Mouse (Mus musculus) brain, adult 2 months (tissue): Measurements from ENCODE around the gene Ankrd36.
A peak's percentile ranks its signal among the peaks of the same experiment; 100 is the strongest.
"Not testable (repeated sequence)": the region's sequence is repeated elsewhere in the genome, so short reads cannot be mapped to it uniquely, and the experiment has no call there.

ENCODE experiments used
- DNase-seq: peaks from one replicate; pipeline ENCODE4 v3.0.0; 2011; ENCODE audit warnings: low read depth, low spot score

Gene Ankrd36

DNA sequence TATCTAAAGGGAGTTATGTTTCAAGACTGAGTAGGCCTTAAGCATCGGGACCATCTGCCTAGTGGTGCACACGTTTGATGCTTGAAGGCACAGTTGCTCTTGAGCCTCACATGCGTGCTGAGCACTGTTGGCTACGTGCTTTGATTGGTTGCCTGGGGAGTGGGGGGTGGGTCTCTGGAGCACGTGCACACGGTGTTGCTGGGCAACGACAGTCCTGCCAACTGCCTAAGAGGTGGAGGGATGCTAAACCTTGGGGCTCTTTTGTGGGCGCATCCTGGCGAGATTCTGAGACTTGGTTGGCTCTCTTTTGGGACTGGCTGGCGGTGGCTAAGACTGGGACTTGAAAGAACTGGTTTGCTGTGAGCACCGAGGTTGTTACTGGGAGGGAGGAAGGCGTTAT, at the start of gene Ankrd36:
Gene Ankrd36 (plus strand): TSS at position 211 of the 400 bp plus-strand sequence.
- no peak for DNase-seq

DNA sequence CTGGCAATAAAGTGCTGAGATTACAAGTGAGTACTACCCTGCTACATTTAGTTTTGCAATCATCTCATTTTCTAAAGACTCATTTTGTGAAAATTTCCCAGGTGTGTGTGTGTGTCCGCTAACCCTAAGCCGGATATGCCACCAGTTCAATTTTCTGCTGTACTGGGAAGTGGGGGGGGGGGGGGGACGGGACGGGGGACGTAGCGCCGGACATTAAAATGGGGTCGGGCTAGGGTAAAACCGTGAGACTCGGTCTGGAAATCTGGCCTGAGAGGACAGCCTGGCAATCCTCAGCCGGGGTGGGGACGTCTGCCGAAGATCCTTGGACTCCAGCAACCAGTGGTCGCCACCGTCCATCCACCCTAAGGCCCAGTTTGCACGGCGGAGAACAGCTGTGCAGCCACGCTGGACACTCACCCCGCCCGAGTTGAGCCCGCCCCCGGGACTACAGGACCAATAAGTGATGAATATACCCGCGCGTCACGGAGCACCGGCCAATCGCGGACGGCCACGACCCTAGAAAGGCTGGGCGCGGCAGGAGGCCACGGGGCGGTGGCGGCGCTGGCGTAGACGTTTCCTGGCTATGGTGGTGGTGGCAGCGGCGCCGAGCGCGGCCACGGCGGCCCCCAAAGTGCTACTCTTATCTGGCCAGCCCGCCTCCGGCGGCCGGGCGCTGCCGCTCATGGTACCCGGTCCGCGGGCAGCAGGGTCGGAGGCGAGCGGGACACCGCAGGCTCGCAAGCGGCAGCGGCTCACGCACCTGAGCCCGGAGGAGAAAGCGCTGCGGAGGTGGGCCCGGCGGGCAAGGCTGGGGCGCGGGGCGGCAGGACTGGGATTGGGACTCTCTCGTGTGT, 48.8 kb upstream of the Ankrd36 start, which contains the start of gene Xbp1:
Gene Xbp1 (plus strand): TSS at position 248 of the 854 bp plus-strand sequence.
- DNase-seq = peak; percentile 98

DNA sequence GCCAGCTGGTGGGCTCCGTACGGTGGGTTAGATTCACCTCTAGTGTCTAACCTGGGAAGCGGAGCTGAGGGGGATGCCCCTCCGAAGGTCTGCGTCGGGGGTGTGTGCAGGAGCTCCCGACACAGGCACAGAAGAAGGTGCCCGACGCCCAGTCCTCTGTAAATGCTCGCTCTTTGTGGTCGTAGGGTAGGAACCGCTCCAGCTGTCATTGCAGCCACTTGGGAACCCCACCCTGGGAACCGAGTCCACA, 48.3 kb upstream of the Ankrd36 start:
- no peak for DNase-seq

DNA sequence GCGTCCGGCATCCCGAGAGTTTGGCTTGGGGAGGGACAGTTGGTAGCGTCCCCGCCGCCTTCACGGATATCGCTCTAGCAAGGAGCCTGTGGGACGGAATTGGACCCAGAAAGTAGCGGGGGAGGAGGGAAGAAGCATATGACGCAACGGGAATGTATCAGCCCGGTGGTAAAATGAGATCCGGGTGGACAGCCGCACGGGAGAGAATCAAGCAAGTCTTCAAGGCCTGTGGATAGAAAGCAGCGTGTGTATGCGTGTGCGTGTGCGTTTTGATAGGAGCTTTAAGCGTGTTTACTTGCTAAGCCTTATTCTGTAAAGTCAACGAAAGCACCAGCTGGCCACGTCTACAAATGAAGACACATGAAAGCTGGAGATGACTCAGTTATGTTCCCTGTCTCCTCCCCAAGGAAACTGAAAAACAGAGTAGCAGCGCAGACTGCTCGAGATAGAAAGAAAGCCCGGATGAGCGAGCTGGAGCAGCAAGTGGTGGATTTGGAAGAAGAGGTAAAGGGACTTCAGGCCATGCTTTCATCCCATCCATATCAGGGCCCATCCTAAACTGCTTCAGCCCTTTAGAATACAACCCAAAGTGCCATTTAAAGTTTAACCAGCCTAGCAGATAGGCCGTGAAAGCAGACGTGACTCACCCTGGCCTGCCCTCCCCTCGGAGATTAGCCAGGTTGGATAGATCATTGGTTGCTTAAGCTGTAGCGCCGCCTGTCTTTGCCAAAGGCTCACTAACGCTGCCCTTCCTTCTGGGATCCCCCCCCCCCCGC, 47.8 kb upstream of the Ankrd36 start:
- DNase-seq = peak; percentile 90

DNA sequence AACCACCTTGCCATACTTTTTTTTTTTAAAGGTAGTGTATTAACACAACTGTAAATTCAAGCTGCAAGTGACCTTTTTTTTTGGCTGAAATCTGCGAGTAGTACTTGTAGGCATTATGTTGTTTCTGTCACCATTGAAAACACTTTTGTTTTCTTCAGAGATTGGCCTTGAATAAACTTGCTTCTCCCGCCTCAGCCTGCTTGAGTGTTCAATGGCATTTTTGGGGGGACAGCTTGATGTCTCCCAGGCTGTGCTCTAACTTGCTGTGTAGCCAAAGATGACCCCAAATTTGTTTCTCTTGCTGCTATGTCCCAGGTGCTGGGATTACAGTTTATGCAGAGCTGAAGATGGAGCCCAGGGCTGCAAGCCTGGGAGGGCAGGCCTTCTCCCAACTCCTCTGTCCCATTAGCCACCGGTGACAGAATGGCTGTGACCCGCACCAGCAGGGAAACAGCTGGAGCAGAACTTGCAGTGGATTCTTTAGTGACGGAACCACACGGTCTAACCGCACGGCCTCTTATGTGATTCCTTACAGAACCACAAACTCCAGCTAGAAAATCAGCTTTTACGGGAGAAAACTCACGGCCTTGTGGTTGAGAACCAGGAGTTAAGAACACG, 46.6 kb upstream of the Ankrd36 start:
- no peak for DNase-seq

DNA sequence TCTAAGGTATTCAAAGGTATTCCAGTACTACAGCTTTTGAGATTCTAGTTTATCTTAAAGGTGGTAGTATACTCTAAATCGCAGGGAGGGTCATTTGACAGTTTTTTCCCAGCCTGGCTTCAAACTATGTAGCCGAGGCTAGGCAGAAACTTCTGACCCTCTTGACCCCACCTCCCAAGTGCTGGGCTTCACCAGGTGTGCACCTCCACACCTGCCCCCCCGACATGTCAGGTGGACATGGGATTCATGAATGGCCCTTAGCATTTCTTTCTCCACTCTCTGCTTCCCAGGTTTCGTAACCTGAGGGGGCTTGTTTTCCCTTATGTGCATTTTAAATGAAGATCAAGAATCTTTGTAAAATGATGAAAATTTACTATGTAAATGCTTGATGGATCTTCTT, 44.1 kb upstream of the Ankrd36 start:
- no peak for DNase-seq

DNA sequence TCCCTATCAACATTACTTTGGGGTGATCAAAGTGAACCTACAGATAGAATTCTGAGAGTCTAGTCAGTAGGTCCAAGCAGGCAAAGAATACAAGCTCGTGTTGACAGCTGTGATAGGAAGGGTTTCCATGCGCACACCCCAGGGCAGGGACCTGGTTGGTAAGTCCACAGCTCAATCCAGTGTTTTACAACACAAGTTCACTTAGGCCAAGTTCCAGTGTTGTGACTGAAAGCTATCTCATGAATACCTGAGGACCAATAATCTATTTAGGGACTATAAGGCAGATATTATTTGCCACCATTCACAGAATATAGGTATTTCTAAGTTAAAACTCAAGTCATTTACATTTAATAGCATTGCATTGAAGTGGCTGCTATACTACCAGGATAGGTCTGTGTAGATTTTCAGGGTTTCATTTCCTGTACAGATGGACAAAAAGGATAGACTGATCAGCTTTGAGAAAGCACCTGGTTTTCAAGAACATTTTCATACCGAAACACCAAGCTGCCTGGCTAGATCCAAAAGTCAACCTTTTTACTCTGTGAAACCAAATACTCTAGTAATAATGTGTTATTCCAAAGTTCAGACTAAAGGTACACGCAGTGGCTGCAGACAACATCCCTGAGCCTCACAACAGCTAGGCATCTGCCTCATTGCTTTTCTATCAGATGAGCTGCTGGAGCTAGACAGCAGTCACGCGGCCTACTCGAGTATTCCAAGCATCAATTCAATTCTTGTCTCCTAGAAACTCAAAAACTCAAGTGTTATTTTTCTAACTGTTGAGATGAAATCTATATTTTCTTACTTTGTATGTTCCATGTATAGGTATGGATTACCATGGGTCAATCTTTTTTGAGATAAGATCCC, 42.7 kb upstream of the Ankrd36 start:
- no peak for DNase-seq

DNA sequence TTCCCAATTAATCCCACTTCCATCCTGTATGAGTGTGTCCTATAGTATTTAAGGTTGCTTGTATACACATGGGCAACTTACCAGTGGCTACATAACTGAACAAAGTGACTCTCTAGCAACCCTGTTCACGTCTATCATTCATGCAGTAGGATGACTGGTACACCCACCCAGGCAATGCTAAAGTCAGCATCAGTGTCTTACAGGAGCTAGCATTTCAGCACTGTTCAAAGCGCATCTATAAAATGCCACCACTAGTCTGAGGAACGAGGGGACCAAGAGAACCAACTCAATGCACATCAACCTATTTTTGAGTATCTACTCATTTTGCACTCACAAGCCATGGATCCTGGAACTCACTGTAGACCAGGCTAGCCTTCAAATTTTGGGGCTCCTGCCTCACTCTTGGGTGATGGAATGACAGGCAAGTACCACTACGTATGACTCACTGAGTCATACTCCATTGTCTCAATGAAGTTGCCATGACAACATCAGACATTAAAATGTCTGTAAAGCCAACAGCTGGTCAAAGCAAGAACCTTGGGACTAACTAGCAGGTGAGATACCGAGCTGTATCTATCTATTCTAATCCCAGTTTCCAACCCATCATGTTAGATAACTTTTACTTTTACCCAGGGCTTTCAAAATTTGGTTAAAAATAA, 41.5 kb upstream of the Ankrd36 start:
- no peak for DNase-seq

DNA sequence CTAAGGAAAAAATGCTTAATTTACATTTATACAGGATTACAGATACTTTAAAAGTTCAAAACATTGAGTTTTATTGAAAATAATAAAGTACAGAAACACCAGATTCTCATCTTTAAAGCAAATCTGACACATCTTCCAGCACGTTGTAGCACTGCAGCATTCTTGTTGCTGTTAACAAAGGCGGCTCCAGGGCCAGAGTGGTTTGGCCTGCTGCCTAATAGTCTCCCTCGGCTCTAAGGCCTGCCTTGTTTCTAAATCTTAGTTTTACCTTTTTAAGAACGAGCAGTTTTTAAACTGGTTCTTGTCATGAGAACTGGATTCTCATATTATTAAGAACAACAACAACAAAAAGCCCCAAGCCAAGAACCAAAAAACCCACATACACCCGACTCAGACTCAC, 40.6 kb upstream of the Ankrd36 start:
- DNase-seq = no peak

DNA sequence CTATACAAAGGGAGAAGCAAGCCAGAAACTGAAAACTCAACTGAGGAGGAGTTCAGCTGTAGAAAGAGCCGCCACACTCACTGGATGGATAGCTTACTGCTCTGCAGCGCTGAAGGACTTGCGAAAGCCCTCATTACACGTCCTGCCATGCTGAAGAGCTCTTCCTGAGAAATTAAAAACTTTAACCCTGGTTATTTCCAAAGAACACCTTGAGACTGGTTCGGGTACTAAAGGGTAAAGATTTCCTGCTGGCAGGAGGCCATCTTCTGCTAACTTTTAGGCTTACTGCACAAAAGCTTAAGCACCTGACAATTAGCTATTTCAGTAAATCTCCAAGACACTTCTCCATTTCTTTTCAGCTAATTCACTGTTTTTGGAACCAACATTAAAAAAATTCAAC, 39.3 kb upstream of the Ankrd36 start:
- DNase-seq = no peak

DNA sequence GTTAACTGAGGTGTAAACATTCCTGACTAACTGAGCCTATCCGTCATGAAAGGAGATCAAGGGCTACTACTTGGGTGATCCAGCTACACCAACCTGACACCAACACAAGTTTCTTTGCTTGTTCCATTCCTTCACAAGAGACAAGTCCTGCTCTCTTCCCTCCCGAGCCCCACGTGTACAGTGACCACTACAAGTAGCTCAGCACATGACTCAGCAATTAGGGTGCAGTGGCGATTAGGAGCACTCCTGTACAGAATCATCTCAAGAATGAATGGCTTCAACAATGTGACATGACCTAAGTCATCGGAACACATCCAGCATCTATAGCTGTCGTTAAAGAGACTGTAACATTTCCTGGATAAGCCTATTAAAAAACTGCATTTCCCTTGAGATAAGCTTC, 38.8 kb upstream of the Ankrd36 start:
- no peak for DNase-seq

DNA sequence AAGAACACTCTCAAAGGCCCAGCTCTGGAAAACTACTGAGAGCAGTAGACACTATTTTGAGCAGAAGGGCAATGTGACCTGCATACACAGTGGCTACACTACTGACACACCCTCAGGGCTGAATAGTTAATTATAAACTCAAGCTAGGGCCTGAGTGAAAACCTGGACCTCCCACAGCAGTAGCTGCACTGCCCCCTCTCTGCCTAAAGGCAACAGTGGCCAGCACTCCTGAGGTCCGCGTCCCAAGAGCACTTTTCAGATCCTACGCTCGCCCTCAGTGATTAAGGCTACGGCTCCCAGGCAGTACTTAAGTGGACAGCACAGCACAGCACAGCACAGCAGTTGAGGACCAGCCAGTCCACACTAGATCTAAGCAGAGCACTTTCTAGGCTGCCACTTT, 36.4 kb upstream of the Ankrd36 start:
- DNase-seq = no peak

DNA sequence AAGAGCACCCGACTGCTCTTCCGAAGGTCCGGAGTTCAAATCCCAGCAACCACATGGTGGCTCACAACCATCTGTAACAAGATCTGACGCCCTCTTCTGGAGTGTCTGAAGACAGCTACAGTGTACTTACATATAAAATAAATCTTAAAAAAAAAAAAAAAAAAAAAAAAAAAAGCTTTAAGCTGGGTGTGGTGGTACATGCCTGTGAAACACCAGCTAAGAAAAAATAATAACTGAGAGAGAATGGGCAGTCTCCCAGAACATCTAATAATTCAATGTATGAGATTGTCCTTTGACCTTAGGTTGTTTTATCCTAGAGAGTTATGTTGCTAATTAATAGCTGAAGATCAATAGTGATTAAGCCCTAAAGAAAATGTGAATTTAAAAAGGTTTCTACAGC, 32.0 kb upstream of the Ankrd36 start:
- DNase-seq = not testable (repeated sequence)

DNA sequence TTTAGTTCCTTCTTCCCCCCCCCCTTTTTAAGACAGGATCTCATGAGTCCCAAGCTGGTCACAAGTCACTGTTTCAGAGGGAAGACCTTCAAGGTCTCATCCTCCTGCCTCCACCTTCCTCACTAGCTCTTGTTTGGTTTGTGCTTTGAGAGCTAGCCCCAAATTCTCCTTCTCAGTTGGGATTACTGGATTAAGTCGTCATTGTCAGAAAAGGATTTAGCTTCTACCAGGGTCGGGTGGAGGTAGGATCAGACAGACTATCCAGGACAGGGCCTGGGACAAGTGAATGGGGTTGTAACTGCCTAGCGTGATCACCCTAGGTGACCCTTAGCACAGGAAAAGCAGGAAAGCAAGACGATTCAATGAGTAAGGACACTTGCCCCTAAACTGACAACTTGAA, 29.2 kb upstream of the Ankrd36 start:
- DNase-seq = no peak

DNA sequence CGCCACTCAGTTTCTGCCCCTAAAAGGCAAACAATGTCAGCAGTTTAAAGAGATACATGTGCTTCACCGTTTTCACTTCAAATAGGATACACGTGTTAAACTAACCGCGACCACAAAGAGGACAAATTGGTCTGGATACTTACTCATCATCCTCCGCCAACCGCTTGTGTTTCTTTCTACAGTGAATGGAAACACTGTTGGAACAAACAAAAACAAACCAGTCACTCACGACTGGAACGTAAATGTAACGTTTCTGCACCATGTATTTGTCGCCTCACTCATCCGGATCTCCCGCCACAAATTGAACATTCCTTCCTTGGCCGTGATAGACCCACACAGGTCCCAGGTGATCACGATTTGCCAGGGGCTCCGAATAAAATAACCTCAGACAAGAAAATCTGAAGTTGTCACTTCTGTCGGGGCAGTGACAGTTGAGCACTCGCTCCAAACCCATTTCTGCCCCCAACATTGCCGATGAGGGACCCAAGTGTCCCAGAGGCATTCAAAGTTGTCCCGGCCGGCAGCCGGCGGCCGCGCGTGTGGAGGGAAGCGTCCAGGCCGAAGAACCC, 28.2 kb upstream of the Ankrd36 start:
- DNase-seq = no peak

DNA sequence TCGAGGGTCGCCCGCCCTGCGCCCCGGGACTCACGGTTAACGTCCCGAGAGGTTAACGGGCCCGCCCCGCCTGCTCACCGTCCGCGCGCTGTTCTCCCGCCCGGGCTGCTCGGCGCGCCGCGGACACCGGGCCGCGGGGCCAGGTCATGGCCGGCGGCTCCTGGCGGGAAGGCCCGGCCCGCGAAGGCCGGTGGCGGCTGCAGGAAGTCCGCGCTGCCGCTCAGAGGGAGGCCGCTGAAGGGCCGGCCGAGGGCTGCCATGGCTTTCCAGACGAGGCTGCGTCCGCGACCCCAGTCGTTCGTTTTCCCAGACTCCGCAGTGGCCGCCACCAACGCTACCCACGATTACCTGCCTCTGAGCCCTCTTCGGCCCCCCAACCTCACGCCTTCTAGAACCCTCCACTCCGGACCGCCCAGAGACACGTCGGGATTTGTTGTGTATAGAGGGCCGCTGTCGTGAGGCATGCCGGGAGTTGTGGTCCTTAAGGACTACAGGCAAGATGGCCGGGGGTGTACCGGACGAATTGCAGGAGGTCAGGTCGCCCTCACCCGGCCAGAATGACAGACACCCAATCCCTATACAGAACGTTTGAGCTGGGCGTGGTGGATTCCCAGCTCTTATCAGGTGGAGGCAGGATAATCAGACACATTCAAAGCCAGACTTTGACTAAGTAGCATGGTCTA, 27.5 kb upstream of the Ankrd36 start, which contains the start of gene Ccdc117:
Gene Ccdc117 (minus strand): TSS at position 389 of the 683 bp plus-strand sequence.
- peak; percentile 99 for DNase-seq

DNA sequence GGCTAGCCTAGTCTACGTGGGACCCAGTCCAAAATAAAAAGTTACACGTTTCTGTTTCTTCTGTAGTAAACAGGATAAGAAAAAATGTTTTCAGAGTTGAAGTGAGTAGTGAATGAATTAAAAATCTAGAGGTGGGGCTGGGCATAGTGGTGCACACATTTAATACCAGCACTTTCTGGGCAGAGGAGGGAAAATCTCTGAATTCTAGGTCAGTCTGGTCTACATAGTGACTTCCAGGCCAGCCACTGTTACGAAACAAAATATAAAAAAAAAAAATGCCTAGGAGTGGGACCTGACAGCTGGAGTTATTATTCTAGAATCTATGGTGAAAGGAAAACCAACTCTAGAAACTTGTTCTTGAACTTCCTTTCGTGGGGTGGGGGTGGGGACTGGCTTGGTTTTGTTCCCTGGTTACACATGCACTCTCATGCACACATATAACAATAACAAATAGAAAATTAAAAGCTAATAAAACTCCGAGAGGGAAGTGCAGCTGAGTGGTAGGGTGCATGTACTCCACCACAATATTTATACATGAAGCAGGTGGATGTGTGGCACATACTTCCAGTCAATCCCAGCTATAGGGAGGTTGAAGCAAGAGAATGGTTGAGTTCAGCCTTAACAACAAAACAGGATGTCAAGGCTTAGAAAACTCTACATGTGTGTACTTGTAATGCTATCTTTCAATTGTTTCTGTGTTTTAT, 26.9 kb upstream of the Ankrd36 start:
- no peak for DNase-seq

DNA sequence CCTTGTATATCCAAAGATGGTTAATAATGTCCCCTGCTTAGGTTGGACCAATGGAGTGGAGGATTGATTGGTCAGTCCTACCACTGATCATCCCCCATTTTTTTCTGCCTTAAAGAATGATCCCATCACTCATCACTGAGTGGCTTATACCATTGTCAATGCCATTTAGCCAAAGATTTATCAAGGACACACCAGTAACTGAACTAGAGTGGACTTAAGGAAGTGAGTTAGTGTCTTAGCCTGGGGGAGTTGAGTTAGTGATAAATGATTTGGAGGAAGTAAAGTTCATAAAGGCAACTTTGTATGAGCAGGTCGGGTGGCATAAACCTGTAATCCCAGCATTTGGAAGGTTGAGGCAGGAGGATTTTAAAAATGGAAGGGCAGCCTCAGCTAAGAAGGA, 26.2 kb upstream of the Ankrd36 start:
- DNase-seq = no peak

DNA sequence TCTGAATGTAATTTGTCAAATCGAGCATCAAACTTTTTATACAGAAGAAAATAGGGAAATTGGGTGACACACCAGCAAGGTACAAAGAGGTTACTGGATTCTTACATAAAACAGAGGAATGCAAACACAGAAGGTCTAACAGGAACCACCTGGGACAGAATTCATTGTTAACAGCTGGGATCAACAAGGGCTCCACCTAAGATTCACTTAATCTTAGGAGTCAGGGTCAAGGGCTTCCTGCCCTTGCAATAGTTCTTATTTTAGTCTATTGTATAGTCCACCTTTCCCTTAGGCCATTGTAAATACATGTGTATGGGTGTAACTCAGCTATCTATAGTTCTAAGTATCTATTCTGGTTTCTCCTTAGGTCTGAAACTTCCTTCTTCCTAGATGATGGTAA, 24.8 kb upstream of the Ankrd36 start:
- not testable (repeated sequence) for DNase-seq

DNA sequence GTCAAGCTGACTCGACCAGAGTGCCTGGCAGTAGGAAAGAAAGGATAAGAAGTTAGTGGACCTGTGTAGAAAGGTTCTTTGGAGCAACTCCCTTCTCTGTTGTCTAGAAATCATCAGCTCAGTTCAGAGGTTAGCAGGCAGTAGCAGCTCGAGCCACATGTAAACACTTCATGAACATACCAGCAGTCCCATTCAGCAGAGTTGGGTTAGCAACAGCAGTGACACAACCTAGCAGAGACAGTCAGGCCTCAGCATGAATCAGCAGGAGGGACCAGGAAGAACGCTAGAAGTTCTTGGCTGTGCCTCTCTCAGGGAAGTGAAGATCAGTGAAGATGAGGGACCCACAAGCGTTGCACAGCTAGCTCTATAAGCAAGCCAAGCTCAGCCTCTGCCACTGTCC, 24.0 kb upstream of the Ankrd36 start:
- DNase-seq = no peak
